Mouse (Mus musculus): ENCODE data around the gene Nt5dc2. TPM values are rescaled to one million over a fixed set of nuclear protein-coding genes. Genes with fewer than 3 reads are reported as not detected.

Nt5dc2 gene
- polyA plus RNA-seq, 1 experiment from 2014 or later, result 204 TPM

- no peak for ATAC-seq (replicated peaks; ENCODE audit: low FRiP score, low read depth)
- H3K27me3 ChIP-seq (ENCODE audit: insufficient read depth, low read length), result no peaks in the 10 kb centered on the region
- no peak for TF ChIP-seq CTCF (IDR thresholded peaks at IDR 0.05; ENCODE audit: low read depth)
- no peak for DNase-seq (ENCODE audit: low spot score)
- no peaks in the 10 kb centered on the region for H3K4me1 ChIP-seq (replicated peaks; ENCODE audit: insufficient read depth, low read length)
- H3K4me2 ChIP-seq (ENCODE audit: low read length), result no peak overlapping the region
- no peaks in the 10 kb centered on the region for H3K9me3 ChIP-seq (replicated peaks; ENCODE audit: low read length)
- no peak overlapping the region for H3K4me3 ChIP-seq (replicated peaks; ENCODE audit: low read depth, low read length)
- no peak overlapping the region for H3K27ac ChIP-seq
- 58% methylated on average over 4 of the region's 4 CpGs for WGBS
- no peak overlapping the region for H3K9ac ChIP-seq (ENCODE audit: low read depth, low read length)
- peaks cover 91% of the 10 kb centered on the region for H3K36me3 ChIP-seq (ENCODE audit: insufficient read depth, low read length)
Observed at GRCm38 (mm10) chr14:31186656-31187055, 55.8 kb downstream of the Nt5dc2 start.

Other genes starting within 250 kb of the Nt5dc2 start
- gene Itih4, start 244.6 kb upstream of the Nt5dc2 start, polyA plus RNA-seq (2015; fragmentation: Nextera tagmentation; extraction: Ambion mirVana), result 0.17 and 0.26 TPM in 2 replicates
- gene Itih3, start 207.3 kb upstream of the Nt5dc2 start, polyA plus RNA-seq (2015; fragmentation: Nextera tagmentation; extraction: Ambion mirVana), result 0.53 and 0.75 TPM in 2 replicates
- gene Itih1, start 187.8 kb upstream of the Nt5dc2 start, polyA plus RNA-seq (2015; fragmentation: Nextera tagmentation; extraction: Ambion mirVana), result 0.34 and 0.41 TPM in 2 replicates
- gene Nek4, start 179.7 kb upstream of the Nt5dc2 start, polyA plus RNA-seq (2015; fragmentation: Nextera tagmentation; extraction: Ambion mirVana), result 8.7 and 10.5 TPM in 2 replicates
- 63.2 and 64.3 TPM in 2 replicates for gene Glt8d1, start 129.7 kb upstream of the Nt5dc2 start, polyA plus RNA-seq (2015; fragmentation: Nextera tagmentation; extraction: Ambion mirVana)
- 541 and 596 TPM in 2 replicates for gene Spcs1, start 129.4 kb upstream of the Nt5dc2 start, polyA plus RNA-seq (2015; fragmentation: Nextera tagmentation; extraction: Ambion mirVana)
- 67.3 and 75.8 TPM in 2 replicates for gene Pbrm1, start 111.9 kb upstream of the Nt5dc2 start, polyA plus RNA-seq (2015; fragmentation: Nextera tagmentation; extraction: Ambion mirVana)
- 96.3 and 99.5 TPM in 2 replicates for gene Gnl3, start 111.9 kb upstream of the Nt5dc2 start, polyA plus RNA-seq (2015; fragmentation: Nextera tagmentation; extraction: Ambion mirVana)
- gene Smim4, start 2.1 kb upstream of the Nt5dc2 start, polyA plus RNA-seq (2015; fragmentation: Nextera tagmentation; extraction: Ambion mirVana), result 210 and 212 TPM in 2 replicates
- 26.4 and 27.8 TPM in 2 replicates for gene Stab1, start 37.6 kb downstream of the Nt5dc2 start, polyA plus RNA-seq (2015; fragmentation: Nextera tagmentation; extraction: Ambion mirVana)
- 0.79 and 0.95 TPM in 2 replicates for gene Tnnc1, start 77.3 kb downstream of the Nt5dc2 start, polyA plus RNA-seq (2015; fragmentation: Nextera tagmentation; extraction: Ambion mirVana)
- 197 and 214 TPM in 2 replicates for gene Nisch, start 85.9 kb downstream of the Nt5dc2 start, polyA plus RNA-seq (2015; fragmentation: Nextera tagmentation; extraction: Ambion mirVana)
- gene Sema3g, start 86.8 kb downstream of the Nt5dc2 start, polyA plus RNA-seq (2015; fragmentation: Nextera tagmentation; extraction: Ambion mirVana), result 6.5 and 7.8 TPM in 2 replicates
- 16.8 and 18.1 TPM in 2 replicates for gene Phf7, start 120.3 kb downstream of the Nt5dc2 start, polyA plus RNA-seq (2015; fragmentation: Nextera tagmentation; extraction: Ambion mirVana)
- 57.8 and 63.4 TPM in 2 replicates for gene Bap1, start 120.4 kb downstream of the Nt5dc2 start, polyA plus RNA-seq (2015; fragmentation: Nextera tagmentation; extraction: Ambion mirVana)
- gene Dnah1, start 192.8 kb downstream of the Nt5dc2 start, polyA plus RNA-seq (2015; fragmentation: Nextera tagmentation; extraction: Ambion mirVana), result 4.3 and 4.4 TPM in 2 replicates
- gene Capn7, start 205.6 kb downstream of the Nt5dc2 start, polyA plus RNA-seq (2015; fragmentation: Nextera tagmentation; extraction: Ambion mirVana), result 38.8 and 40.3 TPM in 2 replicates

Data from kidney, postnatal 0 days (tissue).